Mouse (Mus musculus) kidney, postnatal 10 days (tissue): ENCODE measurements at regions not wholly inside any gene's neighbourhood (a gene's known extent, or its start where the extent isn't known, plus 50 kb on each side); places are given as distances from the start of the nearest gene placed in this dataset.
A peak's percentile ranks its signal among the peaks of the same experiment; 100 is the strongest.

Source experiments
- DNase-seq: peaks from one replicate; pipeline ENCODE4 v3.0.0; 2021; ENCODE audit warnings: mixed read lengths

- no peak for DNase-seq
Measured at GRCm38 (mm10) chr13:107531026-107531425, 509.1 kb upstream of the Kif2a start.

GRCm38 (mm10) chr13:107530392-107530791 is 508.5 kb upstream of the Kif2a start:
- no peak for DNase-seq

DNA sequence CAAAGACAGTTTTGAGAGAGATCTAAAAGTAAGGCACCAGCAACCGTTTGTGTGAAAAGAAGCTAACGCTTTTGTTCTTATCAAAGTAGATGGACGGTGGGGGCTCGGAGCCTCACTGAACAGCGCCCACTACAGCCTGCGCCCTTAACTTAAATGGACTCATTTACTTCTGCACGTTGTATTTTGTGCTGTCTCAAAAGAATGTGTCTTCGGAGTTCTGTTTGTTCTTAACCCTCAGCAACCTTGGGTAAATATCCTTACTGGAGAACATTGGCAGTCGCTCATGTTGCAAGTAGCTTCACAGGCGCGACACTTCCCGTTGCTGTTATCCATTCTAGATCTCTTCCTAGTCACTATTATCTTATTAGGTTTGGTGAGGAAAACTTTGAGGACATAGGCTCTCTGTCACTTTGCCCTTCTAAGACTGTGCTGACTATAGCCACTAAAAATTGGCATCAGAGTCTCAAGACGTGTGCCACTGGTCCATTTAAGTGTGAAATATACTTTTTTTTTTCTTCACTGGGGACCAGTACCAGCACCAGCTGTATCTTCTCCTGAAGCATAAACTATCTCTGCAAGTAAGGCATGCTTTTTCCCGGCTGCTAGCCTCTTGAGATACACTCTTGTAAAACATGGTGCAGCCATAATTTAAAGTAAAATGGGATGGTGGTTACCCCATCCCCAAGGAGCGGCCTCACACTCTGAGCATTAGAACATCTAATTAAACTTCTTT is 507.0 kb upstream of the Kif2a start:
- peak; percentile 44 for DNase-seq

DNA sequence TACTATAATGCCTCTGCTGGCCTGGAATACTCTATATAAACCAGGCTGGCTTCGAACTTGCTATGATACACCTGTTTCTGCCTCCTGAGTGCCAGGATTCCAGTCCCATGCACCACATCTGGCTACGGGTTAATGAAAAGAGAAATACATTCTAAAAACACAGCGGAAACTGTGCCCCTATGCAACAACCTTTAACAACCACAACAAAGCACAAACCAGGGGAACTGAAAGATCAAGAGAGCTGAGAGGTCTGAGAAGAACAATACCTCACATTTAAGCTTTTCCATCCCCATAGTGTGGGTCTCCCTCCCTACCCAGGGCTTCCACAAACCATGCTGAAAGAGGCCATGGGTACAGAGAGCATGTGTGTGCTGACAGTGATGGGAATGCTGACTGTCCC is 501.0 kb upstream of the Kif2a start:
- DNase-seq = no peak

DNA sequence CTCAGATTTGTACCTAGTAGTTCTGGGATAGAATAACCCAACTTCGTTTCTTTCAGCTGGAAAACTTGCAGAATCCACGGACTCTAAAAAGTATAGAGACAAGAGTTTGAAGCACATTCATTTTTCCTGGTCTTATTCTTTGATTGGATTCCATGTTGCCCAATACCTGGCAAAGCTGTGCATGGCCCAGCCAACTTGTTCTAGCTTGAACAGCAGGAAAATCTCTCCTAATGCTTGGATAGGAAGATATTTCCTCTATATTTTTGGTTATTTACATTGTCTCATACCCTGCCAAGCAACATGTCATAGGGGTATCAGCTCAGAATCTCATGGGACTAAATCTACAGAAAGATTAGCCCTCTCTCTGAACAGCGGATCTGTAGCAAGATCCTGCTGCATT is 492.3 kb upstream of the Kif2a start:
- DNase-seq = no peak

GRCm38 (mm10) chr13:107513274-107514146 is 491.6 kb upstream of the Kif2a start:
- no peak for DNase-seq

GRCm38 (mm10) chr13:107507336-107507735 is 485.4 kb upstream of the Kif2a start:
- no peak for DNase-seq

- no peak for DNase-seq
Measured at GRCm38 (mm10) chr13:107506832-107507231, 484.9 kb upstream of the Kif2a start.

DNA sequence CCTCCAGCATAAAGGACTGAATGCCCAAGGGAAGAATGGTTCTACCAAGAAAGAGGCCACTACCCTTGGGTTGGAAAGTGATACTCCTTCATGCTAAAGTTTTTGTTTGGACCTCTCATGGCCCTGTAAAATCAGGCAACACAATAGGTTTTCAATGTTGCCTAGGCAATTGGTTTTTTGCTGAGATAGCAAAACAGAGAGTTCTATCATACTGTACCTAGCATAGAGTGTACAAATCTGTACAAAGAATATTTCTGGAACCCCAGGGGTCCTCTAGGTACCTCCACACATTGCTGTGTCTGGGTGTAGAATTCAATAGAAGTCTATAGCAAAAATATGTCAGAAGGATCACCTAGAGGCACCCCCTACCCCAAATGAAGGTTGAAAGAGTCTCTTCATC is 483.4 kb upstream of the Kif2a start:
- DNase-seq = no peak

DNA sequence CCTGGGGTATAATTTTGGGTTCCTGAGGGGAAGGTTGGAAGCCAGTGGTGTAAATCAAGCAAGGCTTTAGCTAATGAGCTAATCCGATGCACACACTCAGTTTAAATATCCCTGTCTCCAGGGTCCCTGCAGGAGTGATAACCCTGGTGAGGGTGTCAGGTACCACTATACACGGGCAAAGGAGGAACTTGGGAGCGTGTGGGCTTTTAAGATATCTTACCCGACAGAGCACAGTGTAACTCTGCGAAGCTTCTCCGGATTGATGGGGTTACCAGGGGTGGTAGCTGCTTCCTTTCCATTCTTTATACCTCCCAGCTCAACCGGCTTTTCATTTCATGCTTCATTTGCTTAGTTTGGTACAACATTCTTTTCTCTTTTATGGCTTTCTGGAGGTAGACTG is 480.3 kb upstream of the Kif2a start:
- DNase-seq = no peak

DNA sequence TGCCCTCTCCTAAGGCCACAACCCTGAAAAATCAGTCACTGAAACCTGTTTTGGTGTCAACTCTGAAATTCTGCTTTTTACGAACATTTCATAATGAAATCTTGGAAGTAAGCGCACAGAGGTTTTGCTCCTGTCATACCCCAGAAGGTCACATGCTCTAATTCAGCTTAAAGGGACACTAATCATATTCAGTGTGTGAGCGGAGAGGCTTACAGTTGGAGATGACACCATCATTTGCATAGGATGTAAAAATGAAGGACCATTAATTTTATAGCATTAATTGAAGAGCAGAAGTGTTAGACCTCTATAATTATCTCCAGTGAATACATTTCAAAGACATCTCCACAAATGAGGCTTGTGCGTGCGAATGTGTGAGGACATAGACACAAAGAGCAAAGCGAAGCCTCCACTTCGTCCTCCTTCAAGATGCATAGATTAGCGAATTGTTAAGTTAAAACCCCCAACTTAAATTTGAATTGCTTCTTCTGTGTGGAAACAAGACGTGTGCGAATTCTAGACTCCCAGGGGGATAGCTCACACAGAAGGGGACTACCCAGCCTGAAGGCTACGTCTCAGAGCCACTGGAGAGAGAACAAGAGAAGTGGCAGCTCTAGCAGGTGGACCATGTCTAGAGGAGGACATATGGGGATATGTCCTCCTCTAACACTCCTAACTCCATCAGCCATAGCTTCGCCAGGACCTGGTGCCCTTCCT is 479.0 kb upstream of the Kif2a start:
- no peak for DNase-seq

DNA sequence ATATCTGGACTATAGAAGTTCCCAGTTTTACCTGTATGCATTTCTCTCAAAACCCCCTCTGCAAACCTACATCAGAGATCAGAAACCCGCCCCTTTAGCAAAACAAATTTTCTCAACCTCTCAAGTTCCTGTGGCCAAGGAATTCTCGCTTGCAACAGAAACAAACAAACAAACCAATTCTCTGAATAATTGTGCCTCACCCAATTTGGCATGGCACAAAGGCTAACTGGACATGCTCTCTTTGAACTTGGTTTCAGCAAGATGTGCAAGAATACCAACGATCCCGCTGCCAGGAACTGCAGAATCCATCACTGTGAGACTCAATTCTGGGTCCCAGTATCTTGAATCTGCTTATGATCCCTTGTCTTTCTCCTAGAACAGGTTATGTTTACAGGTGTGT is 477.4 kb upstream of the Kif2a start:
- no peak for DNase-seq

DNA sequence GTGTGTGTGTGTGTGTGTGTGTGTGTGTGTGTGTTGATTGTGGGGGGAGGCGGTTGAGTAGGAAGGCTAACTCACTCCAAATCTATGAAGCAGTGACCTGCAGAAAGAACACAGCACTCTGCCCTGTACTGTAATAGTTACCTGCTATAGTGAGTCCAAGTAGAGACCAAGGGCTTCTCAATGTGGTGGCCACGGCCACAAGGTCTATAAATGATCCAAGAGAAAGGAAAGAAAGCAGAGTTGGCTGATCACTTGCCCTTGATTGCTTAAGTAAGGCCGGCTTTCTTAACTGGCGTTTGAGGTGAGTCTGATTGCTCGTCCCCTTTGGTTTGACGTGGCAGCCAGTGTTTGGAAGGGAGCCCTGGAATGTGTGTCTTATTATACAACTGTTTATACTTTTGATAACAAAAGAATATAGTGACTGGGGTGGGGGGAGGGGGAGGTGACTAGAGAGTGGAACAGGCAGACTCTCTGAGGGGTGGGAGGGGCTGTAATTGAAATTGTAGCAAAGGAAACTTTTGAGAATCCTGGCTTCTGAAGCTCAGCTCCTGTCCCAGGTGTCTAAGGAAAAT is 473.3 kb upstream of the Kif2a start:
- DNase-seq = no peak

DNA sequence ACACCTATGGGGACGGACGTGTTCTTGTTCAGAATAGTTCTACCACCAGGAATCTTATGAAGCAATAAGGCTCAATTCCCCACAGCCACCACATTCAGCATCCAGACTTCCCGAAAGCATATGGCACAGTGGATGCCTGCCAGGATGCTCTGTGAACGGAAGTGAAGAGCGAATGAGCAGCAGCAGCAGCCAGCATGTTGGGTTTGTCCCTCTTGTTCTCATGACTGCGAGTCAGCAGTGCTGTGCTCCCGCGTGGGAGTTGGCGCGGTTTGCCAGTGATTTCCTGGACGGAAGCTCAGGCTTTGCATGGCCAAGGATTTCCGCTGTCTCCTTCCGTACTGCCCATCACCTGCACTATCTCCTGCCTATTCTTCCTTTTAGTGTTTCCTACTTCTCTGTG is 471.8 kb upstream of the Kif2a start:
- DNase-seq = peak; percentile 83

DNA sequence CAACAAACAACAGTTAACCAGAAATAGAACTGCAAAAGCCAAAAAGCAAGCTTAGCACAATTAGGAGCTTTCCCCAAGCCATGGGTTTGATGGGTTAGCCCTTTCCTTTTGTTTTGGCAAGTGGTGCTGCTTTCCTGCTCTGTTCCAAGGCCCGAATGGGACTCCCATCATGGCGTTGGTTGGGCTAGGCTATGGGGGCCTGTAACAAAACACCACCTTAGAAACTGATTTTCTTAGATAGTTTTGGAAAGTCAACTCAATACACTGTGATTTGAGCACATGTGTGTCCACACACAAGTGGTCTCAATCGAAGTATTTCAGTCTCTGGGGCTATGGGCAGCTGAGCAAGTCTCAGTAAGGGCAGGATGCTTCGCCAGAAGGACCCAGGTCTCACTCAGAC is 470.5 kb upstream of the Kif2a start:
- no peak for DNase-seq

GRCm38 (mm10) chr13:107491423-107491822 is 469.5 kb upstream of the Kif2a start:
- no peak for DNase-seq

GRCm38 (mm10) chr13:107485400-107486017 is 463.6 kb upstream of the Kif2a start:
- DNase-seq = no peak

DNA sequence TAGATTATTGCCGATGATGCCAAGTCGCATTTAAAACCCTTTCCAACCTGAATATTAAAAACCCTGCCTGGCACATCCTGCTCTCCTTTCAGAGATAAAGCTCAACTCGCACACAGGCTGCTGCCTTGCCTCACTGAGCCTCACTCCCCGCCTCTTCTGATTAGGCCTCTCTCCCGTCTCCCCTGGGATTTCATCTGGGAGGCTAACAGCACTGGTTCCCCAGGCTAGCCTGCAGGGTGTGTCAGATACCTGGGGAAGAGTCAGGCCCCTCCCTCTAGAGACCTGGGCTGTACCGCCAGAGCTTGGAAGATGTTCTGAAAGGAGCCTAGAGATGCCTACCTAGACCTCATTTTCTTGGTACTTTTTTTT is 462.7 kb upstream of the Kif2a start:
- DNase-seq = no peak

DNA sequence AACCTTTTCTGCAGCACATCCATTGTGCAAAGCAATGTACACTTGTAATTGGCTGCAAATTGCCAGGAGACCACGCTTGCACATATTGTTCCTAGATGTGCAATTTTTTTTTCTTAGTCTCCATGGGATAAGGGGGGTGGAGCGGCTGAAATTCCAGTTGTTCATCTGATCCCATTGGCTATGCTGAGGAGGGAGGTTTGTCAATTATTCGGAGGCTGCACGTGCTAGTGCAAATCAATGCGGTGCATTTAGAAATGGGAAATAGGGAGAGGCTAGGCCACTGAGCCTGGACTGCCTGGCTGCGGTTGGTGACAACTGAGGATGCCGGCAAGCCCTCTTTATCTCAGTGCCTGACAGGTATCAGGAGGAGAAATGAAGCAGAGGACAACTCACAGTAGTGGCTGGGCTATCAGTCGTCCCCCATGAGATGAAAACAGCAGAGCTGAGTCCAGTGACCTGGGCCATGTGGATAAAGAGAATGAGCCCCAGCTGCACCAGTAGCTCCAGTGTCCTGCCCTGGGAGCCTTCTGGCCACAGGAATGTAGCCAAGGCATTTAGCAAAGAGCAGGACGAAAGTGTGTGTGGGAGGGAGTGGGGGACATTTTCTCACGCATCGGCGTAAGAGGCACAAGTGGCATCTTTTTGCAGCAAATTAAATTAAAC is 462.2 kb upstream of the Kif2a start:
- DNase-seq = no peak

GRCm38 (mm10) chr13:107475166-107475565 is 453.2 kb upstream of the Kif2a start:
- DNase-seq = no peak

DNA sequence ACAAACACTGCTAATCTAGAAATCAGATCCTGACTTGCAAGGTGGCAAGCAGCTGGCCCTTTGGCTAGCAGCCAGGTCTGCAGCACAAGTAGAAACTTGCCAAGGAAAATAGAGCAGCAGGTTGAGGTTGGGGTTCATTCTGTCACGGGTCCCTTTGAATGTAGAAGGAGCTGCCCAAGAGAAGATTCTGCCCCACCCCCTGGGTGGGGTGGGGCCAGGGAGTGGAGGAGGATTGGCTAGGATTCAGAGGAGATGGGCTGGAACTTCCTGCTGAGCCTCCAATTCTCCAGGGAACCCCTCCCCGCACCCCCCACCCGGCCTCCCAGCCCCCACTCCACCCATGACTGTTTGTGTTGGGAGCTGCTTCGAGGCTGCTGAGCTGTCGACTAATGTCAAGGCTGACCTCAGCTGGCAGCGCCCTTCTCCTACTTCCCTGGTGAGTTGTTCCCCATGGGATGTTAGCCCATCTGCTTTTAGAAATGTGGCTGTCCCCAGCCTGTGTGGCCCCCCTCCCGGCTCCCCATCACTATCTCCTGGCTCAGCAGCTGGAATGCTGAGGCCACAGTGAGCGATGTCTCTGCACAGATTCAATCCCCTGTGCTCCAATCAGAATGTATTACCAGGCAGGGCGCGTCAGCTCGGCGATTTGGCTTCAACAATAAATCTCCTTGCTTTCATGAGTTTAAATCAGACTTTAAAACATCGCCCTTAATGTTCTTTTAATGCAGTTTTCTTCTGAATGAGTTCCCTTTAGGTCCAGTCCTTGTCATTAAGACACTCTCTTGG is 447.8 kb upstream of the Kif2a start:
- peak; percentile 84 for DNase-seq
